Mouse (Mus musculus) heart, embryonic 15.5 days (tissue): ENCODE results near the gene Cspg4. TPM values are rescaled to one million over a fixed set of nuclear protein-coding genes. Genes with fewer than 3 reads are reported as not detected.
"Not testable (repeated sequence)": the region's sequence is repeated elsewhere in the genome, so short reads cannot be mapped to it uniquely, and the experiment has no call there.

ENCODE experiments used
- ATAC-seq: fragments of 200-750 bp; cut with Nextera tagmentation; replicated peaks from 2 replicates; pipeline ENCODE4 v1.8.0; 2017; ENCODE audit warnings: low read depth, moderate TSS enrichment; ENCODE audit not compliant: insufficient number of reproducible peaks, insufficient read depth, low FRiP score
- H3K27ac ChIP-seq: fragments of 300-500 bp; sonication (generic); 2 replicates; pipeline ENCODE4 v1.5.1; 2015; ENCODE audit warnings: mild to moderate bottlenecking, inconsistent platforms
- H3K27me3 ChIP-seq: fragments of 300-500 bp; sonication (generic); 2 replicates; pipeline ENCODE4 v1.6.1; 2015; ENCODE audit warnings: inconsistent platforms
- H3K36me3 ChIP-seq: fragments of 300-500 bp; sonication (generic); 2 replicates; pipeline ENCODE4 v1.6.1; 2015; ENCODE audit warnings: mild to moderate bottlenecking, inconsistent platforms
- H3K4me1 ChIP-seq: fragments of 300-500 bp; sonication (generic); replicated peaks from 2 replicates; pipeline ENCODE4 v1.6.1; 2015; ENCODE audit warnings: inconsistent platforms
- H3K4me2 ChIP-seq: fragments of 300-500 bp; sonication (generic); 2 replicates; pipeline ENCODE4 v1.6.1; 2015; ENCODE audit warnings: inconsistent platforms, mild to moderate bottlenecking, moderate library complexity
- H3K4me3 ChIP-seq: fragments of 300-500 bp; sonication (generic); 2 replicates; pipeline ENCODE4 v1.5.1; 2015; ENCODE audit warnings: mild to moderate bottlenecking, inconsistent platforms
- H3K9ac ChIP-seq: fragments of 300-500 bp; sonication (generic); 2 replicates; pipeline ENCODE4 v1.6.1; 2015; ENCODE audit warnings: mild to moderate bottlenecking, inconsistent platforms
- H3K9me3 ChIP-seq: fragments of 300-500 bp; sonication (generic); replicated peaks from 2 replicates; pipeline ENCODE4 v1.6.1; 2016; ENCODE audit warnings: inconsistent platforms
- WGBS: fragments of 180-500 bp; shearing (Covaris S2); methylation state at CpG from one replicate; pipeline ENCODE4 v1.1.7; 2015; ENCODE audit warnings: mixed read lengths; 5-methylcytosine and 5-hydroxymethylcytosine counted together
- polyA plus RNA-seq: library from polyadenylated mRNA; unstranded; fragments of >200 nt; fragmentation: Nextera tagmentation; extraction: Ambion mirVana; gene quantifications from 2 replicates; pipeline ENCODE4 v1.2.1, GENCODE M21; 2015

Gene Cspg4
- polyA plus RNA-seq, 1 experiment from 2014 or later: 28.9 TPM

DNA sequence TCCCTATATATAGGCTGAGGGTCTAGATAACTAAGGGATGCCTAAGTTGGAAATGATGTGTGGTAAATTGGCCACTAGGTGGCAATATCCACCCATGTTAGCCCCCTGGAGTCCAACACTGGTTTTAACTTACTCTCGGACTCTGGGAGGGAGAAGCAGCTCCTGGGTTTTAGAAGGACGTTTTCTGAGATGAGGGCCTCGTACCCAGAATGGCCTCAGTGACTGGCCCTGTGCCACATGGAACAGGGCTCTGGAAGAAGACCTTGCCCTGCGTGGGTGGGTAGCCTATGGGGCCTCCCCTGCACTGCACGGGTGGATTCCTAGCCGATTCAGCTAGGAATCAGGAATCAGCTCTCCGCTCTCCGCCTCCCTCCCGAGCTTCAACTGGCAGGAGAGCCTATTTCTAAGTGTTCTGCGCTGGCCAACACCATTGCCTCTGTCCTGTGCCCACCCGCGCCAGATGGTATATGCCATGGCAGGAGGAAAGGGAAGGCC is 26.7 kb downstream of the Cspg4 start:
- Histone ChIP-seq H3K9me3 (no peaks in the 10 kb centered on the region), H3K36me3 (peaks cover 46% of the 10 kb centered on the region; the same call in 1 of the 2 replicates), H3K4me3 (peak overlapping the region; percentile 14; the same call in 1 of the 2 replicates), H3K9ac (peak overlapping the region; percentile 40), H3K27ac (peak overlapping the region; percentile 29; the same call in 1 of the 2 replicates), H3K27me3 (0 out of 2 replicates have a peak, but pooled peaks cover 4% of the 10 kb centered on the region), H3K4me2 (peak overlapping the region; percentile 36; the same call in 1 of the 2 replicates), H3K4me1 (peaks cover 22% of the 10 kb centered on the region)
- 0 out of 2 replicates have a peak, but pooled peaks have one; percentile 25 for ATAC-seq
- 27% methylated on average over 12 of the region's 12 CpGs for WGBS

- no peak overlapping the region for H3K9ac ChIP-seq
- ATAC-seq: no peak
These were observed 27.3 kb downstream of the Cspg4 start for GRCm38 (mm10) chr9:56892111-56892510.

GRCm38 (mm10) chr9:56893313-56893712 is 28.5 kb downstream of the Cspg4 start:
- Histone ChIP-seq H3K4me3 (no peak overlapping the region), H3K9ac (no peak overlapping the region; the same call in 1 of the 2 replicates), H3K27me3 (0 out of 2 replicates have a peak, but pooled peaks cover 4% of the 10 kb centered on the region), H3K4me2 (no peak overlapping the region), H3K27ac (no peak overlapping the region), H3K36me3 (peaks cover 37% of the 10 kb centered on the region; the same call in 1 of the 2 replicates), H3K9me3 (no peaks in the 10 kb centered on the region), H3K4me1 (peaks cover 22% of the 10 kb centered on the region)
- WGBS: 62% methylated on average over 8 of the region's 8 CpGs
- ATAC-seq: no peak

More at GRCm38 (mm10) chr9:56892111-56892510, 27.3 kb downstream of the Cspg4 start:
- no peak overlapping the region for H3K4me2 ChIP-seq
- 92% methylated on average over 10 of the region's 10 CpGs for WGBS
- H3K27me3 ChIP-seq: 0 out of 2 replicates have a peak, but pooled peaks cover 4% of the 10 kb centered on the region
- no peak overlapping the region for H3K4me3 ChIP-seq
- no peak overlapping the region for H3K27ac ChIP-seq
- H3K9me3 ChIP-seq: no peaks in the 10 kb centered on the region
- peaks cover 22% of the 10 kb centered on the region for H3K4me1 ChIP-seq
- peaks cover 43% of the 10 kb centered on the region; the same call in 1 of the 2 replicates for H3K36me3 ChIP-seq

DNA sequence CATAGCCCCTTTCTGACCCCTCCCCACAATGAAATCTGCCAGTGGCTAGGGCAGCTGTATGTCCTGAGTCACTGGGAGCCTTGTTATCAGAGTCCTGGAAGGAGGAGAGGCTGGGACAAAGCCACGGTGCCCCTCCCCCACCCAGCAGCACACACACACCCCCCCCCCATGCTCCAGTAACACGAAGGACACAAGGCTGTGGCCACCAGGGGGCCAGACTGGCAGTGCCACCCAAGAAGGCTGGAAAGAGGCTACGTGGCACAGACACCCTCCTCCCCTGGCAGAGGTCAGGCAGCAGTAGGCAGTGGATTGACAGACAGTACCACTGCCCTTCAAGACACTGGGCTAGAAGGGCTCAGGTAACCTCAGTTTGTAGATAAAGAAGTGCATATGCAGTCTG is 29.2 kb downstream of the Cspg4 start:
- H3K27me3 ChIP-seq: 0 out of 2 replicates have a peak, but pooled peaks cover 4% of the 10 kb centered on the region
- H3K36me3 ChIP-seq: peaks cover 34% of the 10 kb centered on the region; the same call in 1 of the 2 replicates
- WGBS: 15% methylated on average over 3 of the region's 3 CpGs
- H3K27ac ChIP-seq: peak overlapping the region; percentile 19; the same call in 1 of the 2 replicates
- no peak overlapping the region for H3K9ac ChIP-seq
- no peak overlapping the region for H3K4me2 ChIP-seq
- no peak overlapping the region for H3K4me3 ChIP-seq
- H3K4me1 ChIP-seq: peaks cover 22% of the 10 kb centered on the region
- H3K9me3 ChIP-seq: no peaks in the 10 kb centered on the region
- ATAC-seq: peak; percentile 24; the same call in 1 of the 2 replicates

- Histone ChIP-seq H3K4me3 (no peak overlapping the region), H3K4me2 (no peak overlapping the region), H3K27me3 (no peaks in the 10 kb centered on the region), H3K9ac (no peak overlapping the region), H3K9me3 (no peaks in the 10 kb centered on the region), H3K4me1 (peaks cover 26% of the 10 kb centered on the region), H3K36me3 (peaks cover 24% of the 10 kb centered on the region; the same call in 1 of the 2 replicates), H3K27ac (no peak overlapping the region)
- no peak for ATAC-seq
- WGBS: 89% methylated on average over 12 of the region's 12 CpGs
These were observed 31.9 kb downstream of the Cspg4 start for GRCm38 (mm10) chr9:56896779-56897178.

- no peak overlapping the region for H3K4me2 ChIP-seq
- 83% methylated on average over 11 of the region's 11 CpGs for WGBS
- H3K4me1 ChIP-seq: peaks cover 14% of the 10 kb centered on the region
- no peaks in the 10 kb centered on the region for H3K9me3 ChIP-seq
- H3K4me3 ChIP-seq: no peak overlapping the region
- no peak for ATAC-seq
- no peak overlapping the region for H3K9ac ChIP-seq
- H3K27me3 ChIP-seq: no peaks in the 10 kb centered on the region
- no peak overlapping the region for H3K27ac ChIP-seq
- H3K36me3 ChIP-seq: peaks cover 16% of the 10 kb centered on the region; the same call in 1 of the 2 replicates
These were observed 34.6 kb downstream of the Cspg4 start for GRCm38 (mm10) chr9:56899409-56899808.

DNA sequence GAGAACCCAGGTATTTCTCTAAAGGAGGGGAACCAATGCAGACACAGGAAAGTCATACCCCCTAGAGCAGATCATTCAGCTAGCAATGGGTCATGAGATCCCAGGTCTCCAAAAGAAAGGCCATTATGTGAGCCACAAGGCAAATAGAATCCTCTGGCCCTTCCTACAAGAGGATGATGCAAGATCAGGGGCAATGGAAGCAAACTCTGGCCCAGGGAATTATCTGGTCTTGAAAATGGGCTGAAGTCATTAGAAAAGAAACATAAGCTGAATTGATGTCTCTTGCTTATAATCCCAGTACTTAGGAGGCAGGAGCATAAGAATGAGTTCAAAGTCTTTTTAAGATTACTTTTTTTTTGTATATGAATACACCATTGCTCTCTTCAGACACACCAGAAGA is 35.2 kb downstream of the Cspg4 start:
- Histone ChIP-seq H3K4me1 (peaks cover 13% of the 10 kb centered on the region), H3K4me2 (no peak overlapping the region), H3K9me3 (no peaks in the 10 kb centered on the region), H3K27ac (no peak overlapping the region), H3K36me3 (peaks cover 14% of the 10 kb centered on the region; the same call in 1 of the 2 replicates), H3K4me3 (no peak overlapping the region), H3K9ac (no peak overlapping the region), H3K27me3 (no peaks in the 10 kb centered on the region)
- no peak for ATAC-seq

DNA sequence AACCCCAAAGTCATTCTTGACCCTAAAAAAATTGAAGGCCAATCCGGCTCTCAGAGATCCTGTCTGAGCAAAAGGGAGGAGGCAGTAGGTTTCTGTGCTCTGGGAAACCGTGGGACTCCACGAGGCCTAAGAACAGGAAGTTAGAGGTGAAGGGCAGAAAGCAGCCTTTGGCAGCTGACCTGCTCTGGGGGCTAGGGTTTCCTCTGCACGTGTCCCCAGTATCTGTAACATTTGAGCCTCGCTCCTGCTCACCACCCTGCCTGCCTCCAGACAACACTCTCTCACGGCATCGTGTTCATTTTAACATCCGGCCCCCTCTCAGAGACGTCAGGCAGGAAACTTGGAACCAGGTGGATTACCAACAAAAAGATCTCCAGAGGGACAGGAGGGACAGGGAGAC is 35.7 kb downstream of the Cspg4 start:
- H3K4me2 ChIP-seq: no peak overlapping the region
- peaks cover 10% of the 10 kb centered on the region; the same call in 1 of the 2 replicates for H3K36me3 ChIP-seq
- no peaks in the 10 kb centered on the region for H3K27me3 ChIP-seq
- H3K27ac ChIP-seq: 0 out of 2 replicates have a peak overlapping the region, but pooled peaks have one; percentile 42
- 30% methylated on average over 9 of the region's 9 CpGs for WGBS
- peaks cover 13% of the 10 kb centered on the region for H3K4me1 ChIP-seq
- no peak overlapping the region for H3K4me3 ChIP-seq
- H3K9me3 ChIP-seq: no peaks in the 10 kb centered on the region
- ATAC-seq: 0 out of 2 replicates have a peak, but pooled peaks have one; percentile 19
- H3K9ac ChIP-seq: no peak overlapping the region

DNA sequence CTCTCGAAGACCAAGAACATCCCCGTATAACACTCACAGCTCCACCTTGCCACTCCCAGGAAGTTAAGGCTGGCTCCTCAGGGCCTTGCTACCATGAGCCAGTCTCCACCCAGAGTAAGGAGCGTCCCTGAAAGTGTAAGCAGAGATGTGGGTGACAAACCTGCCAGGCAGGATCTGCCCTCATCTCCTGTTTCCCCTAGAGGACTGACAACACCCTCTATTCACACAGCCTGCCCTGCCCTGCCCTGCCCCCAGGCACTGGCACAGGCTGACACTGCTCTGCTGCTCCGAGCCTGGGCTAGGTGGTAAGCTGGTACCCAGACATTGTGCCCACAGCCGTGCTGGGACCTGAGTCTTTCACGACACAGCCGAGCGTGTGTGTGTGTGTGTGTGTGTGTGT is 36.4 kb downstream of the Cspg4 start:
- 55% methylated on average over 8 of the region's 8 CpGs for WGBS
- no peak; the same call in 1 of the 2 replicates for ATAC-seq

DNA sequence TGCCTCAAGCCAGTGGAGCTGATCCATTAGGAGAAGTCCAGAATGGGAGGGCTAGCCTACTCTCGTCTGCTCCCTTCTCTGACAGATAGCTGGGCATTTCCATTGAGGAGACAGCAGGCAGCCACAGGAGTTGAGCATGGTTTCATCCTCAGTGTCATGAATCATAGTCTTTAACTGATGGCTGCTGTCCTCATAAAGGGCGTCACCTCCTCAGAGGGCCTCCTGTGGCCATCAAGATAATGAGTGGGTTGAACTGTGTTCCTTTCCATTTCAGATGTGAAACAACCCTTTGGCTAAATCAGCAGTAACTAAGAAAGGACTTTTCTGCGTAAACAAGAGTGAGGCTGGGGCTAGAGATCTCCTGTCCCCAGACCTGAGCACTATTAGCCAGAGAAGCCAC is 38.8 kb downstream of the Cspg4 start:
- Histone ChIP-seq H3K4me2 (no peak overlapping the region), H3K36me3 (no peaks in the 10 kb centered on the region; the same call in 1 of the 2 replicates), H3K4me3 (no peak overlapping the region), H3K27ac (no peak overlapping the region), H3K4me1 (peaks cover 13% of the 10 kb centered on the region), H3K9ac (no peak overlapping the region), H3K27me3 (no peaks in the 10 kb centered on the region), H3K9me3 (no peaks in the 10 kb centered on the region)
- 80% methylated on average over 3 of the region's 3 CpGs for WGBS
- ATAC-seq: no peak

More for the DNA sequence above, 36.4 kb downstream of the Cspg4 start:
- Histone ChIP-seq H3K9ac (no peak overlapping the region), H3K4me1 (peaks cover 13% of the 10 kb centered on the region), H3K9me3 (no peaks in the 10 kb centered on the region), H3K4me3 (no peak overlapping the region), H3K27ac (0 out of 2 replicates have a peak overlapping the region, but pooled peaks have one; percentile 42), H3K36me3 (peaks cover 10% of the 10 kb centered on the region; the same call in 1 of the 2 replicates), H3K4me2 (no peak overlapping the region), H3K27me3 (no peaks in the 10 kb centered on the region)

GRCm38 (mm10) chr9:56907549-56907948 is 42.7 kb downstream of the Cspg4 start:
- Histone ChIP-seq H3K4me1 (no peaks in the 10 kb centered on the region), H3K36me3 (no peaks in the 10 kb centered on the region), H3K9me3 (no peaks in the 10 kb centered on the region), H3K4me3 (no peak overlapping the region), H3K4me2 (no peak overlapping the region), H3K27me3 (no peaks in the 10 kb centered on the region), H3K9ac (no peak overlapping the region), H3K27ac (no peak overlapping the region)
- no peak for ATAC-seq
- WGBS: 53% methylated on average over 9 of the region's 9 CpGs

- H3K27me3 ChIP-seq, H3K9ac ChIP-seq, H3K4me2 ChIP-seq, H3K4me1 ChIP-seq, H3K36me3 ChIP-seq, ATAC-seq, H3K27ac ChIP-seq, H3K9me3 ChIP-seq, H3K4me3 ChIP-seq: not testable (repeated sequence)
- 40% methylated on average over 4 of the region's 4 CpGs for WGBS
These were observed 45.2 kb downstream of the Cspg4 start for GRCm38 (mm10) chr9:56909991-56910390.
